Mouse (Mus musculus) adrenal gland, adult (tissue): ENCODE measurements around the gene Cox17.
A peak's percentile ranks its signal among the peaks of the same experiment; 100 is the strongest.
"Not testable (repeated sequence)": the region's sequence is repeated elsewhere in the genome, so short reads cannot be mapped to it uniquely, and the experiment has no call there.

Experiments used
- DNase-seq, 2 experiments: peaks; one replicate each; pipeline ENCODE4 v3.0.0; 2022 to 2023; ENCODE audit warnings: low spot score in 1 of 2; ENCODE audit not compliant: inconsistent age in 2 of 2

Gene Cox17

DNA sequence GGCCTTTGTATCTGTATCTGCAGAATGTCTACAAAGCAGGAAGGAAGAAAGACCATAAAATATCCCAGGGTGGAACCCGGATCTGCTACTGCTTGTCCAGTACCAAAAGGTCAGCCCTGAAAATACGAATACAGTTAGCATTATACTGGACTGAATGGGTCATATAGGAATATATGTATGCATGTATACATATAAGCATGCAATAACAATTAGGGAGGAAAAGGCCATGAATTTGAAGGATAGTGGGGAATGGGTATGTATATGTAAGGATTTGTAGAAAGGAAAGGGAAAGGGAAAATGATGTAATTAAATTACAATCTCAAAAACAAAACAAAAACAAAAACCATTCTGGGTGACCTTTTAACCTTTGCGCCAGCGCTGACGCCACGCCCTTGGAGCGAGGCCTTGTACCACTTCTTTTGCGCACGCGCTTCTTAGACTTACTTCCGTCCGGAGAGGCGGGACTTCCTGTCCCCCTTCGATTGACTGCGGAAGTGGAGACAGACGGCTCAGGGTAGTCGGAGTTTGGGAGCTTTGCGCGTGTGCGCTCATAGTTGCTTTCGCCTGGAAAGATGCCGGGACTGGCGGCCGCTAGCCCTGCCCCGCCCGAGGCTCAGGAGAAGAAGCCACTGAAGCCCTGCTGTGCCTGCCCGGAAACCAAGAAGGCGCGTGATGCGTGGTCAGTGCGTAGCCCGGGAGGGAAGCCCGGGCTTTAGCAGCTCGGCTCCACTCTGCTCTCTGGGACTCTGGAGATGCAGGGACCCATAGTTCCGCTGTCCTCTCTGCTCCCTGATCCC lies at the start of gene Cox17, which contains the start of gene Gm21987:
Gene Cox17, plus strand, starts transcription at position 463 of the 797 bp plus-strand sequence.
Gene Gm21987, plus strand, starts transcription at position 512 of the 797 bp plus-strand sequence.
- DNase-seq, result peak; percentile 94 to 98

DNA sequence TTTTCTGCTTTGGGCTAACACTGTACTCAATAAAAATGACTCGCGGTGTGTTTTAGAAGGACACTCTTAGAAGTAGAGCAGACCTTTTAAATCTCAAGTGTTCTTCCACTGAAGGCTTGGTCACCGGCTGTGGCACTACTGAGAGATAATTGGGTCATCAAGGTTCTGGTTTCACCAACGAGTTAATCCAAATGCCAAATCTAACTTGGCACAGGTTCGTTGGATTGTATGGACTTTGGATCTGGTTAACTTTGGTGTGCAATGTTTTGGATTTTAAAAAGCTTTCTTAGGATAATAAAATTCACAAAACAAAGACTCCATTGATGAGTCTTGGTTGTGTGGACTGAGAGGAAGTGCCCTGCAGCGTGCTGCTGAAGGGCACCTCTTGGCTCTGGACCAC lies 48.4 kb upstream of the Cox17 start:
- DNase-seq, result no peak

DNA sequence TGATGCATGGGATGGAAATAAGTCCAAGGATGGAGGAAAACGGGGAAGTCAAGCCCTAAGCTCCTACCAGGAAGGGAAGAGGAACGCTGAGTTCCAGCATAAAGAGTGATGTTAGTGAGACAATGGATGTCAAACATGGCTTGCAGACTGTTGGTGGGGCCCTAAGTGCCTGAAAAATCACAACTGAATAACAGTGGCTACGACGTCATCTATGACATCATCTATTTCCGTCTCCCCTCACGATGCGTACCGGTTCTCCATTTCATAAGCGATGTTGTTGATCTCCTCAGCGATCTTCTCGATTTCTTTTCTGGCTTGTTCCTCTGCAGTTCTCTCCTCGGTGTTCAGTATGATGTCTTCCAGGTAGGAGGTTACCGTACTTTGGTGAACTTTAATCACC lies 44.4 kb upstream of the Cox17 start:
- no peak for DNase-seq

DNA sequence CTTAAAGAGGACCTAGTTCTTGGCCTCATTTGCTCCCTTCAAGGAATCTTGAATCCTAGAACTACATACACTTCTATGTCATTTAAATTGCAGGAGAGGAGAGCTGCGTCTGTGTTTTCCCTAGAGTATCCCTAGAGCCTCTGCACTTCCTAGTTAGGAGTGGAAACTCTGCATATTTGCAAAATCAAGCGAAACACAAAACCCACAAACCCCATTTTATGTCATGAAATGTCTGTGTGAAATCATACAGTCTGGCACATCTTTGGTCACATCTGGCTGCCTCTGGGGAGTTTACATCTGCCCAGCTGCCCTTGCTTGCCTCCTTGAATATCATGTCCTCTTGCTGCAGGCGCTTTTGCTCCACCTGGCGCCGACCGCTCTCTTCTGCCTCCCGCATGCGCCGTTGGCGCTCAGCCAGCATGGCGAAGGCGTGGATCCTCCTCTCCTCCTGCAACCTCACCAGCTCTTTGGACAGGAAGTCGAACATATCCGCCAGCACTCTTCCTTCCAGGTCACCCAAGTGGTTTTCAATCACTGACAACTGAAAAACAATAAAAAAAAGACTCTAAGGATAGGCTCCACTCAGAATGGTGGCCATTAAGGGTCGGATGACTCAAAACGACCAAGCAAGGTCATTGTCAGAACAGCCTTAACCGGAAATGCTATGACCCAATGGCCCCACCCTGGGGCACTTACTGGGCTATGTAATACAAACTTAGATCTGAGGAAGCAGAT lies 42.2 kb upstream of the Cox17 start:
- DNase-seq, result peak; percentile 73 to 85

DNA sequence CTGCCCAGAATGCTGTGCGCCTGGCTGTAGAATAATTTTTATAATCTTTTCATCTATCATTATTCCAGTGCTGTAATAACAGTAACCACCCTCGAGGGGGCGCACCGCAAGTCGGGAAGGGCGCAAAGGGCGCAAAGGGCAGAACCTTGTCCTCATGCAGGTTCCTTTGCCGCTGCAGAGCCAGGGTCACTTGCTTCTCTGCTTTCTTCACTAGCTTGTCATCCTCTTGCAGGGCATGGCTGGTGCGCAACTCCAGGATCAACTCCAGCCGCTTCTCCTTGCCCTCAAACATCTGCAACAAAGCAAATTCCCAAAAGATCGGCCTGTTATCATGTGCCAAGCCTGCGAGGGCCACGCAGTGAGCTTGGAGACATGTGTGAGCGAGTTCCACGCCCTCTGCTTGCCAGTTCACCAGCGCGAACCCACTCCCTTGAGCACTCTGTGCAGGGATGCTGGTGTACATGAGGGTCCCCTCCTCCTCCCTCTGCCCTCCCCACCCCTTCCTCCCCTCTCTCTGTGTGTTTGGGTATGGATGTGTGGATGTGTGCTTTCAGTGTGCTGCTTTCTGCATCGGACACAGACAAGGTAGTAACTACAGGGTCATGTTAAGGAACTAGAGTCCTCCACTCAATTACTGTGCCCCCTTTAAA lies 40.1 kb upstream of the Cox17 start:
- DNase-seq, result peak in 1 of 2 experiments; percentile 46

DNA sequence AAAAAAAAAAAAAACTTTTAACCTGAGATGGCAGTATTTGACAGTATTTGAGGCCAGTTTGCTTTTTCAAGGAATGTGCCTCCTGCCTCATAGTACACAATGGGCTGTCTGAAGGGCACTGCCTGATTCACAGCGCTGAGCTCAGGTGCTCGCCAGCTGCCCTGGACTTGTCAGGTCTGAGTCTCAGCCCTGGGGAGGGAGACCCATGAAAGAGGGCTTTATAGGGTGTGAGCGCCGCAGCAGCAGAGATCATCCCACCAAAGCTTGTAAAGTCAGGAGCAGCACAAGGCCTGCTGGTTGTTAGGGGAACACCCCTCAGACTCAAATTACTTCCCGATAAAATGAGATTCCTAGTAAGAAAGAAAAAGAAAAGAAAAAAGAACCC lies 39.6 kb upstream of the Cox17 start:
- no peak for DNase-seq

DNA sequence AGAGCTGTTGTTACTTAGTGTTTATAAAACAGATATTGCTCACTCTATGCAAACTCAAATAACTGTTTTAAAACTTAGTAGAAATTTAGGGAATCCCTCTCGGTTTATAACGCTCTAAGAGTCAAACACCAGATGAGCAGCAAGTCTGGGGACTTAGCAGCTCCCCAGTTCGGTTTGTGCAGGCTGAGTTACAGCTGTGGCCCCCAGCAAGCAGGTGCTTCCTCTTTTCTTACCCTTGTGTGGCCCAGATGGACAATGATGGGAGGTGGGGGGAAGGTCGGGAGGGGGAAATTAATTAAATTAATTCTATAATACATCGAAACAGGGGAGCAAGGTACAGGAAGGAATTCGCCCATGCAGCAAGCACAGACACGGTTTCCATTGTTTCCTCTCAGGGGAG lies 39.1 kb upstream of the Cox17 start:
- DNase-seq, result no peak

DNA sequence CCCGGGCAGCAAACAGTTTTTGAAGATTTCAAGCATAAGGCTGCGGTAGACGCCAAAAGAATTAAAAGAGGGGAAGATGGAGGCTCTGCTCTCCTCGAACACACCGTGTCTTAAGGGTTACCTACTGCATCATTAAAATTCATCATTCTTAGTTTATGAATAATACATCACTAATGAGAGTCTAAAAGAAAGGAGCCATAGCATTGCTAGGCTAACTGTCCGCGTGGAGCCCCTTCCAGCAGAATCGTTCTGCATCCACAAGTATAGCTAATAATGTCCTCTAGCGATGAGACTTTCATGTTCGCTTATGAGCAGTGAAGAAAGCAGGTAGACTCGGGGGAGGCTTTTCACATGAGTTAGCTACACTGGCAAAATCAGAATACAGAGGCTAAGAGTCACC lies 38.6 kb upstream of the Cox17 start:
- no peak for DNase-seq

DNA sequence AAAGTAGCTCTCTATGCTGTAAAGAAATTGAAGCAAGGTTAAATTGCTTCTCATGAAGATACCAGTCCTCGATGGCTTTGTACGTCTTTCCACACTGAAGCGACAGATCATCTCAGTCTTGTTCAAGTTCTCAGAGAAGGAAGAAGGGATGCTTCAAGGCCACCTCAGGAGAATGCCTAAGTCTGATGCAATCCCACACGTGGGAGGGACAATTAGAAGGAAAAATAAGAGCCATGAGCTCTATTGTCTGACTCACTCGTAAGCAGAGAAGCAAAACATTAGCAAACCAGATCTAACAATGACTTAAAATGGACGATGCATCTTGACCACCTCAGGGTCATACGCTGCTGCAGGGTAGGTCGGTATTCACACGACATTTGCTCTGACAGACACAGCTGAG lies 28.3 kb upstream of the Cox17 start:
- no peak for DNase-seq

DNA sequence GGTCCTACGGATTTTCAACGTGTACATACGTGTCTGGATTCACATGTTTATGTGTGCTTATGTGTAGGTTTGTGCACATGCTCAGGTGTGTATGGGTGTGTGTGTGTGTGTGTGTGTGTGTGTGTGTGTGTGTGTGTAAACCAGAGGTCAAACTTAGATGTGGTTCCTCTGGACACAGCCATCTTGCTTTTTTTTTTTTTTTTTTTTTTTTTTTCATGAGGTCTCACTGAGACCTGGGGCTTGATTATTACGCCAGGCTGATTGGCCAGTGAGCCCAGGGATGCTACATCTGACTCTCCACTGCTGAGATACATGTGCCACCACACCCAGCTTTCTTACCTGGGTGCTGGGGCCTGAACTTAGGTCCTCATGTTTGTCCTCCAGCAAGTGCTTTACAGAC lies 27.7 kb upstream of the Cox17 start:
- DNase-seq, result no peak

DNA sequence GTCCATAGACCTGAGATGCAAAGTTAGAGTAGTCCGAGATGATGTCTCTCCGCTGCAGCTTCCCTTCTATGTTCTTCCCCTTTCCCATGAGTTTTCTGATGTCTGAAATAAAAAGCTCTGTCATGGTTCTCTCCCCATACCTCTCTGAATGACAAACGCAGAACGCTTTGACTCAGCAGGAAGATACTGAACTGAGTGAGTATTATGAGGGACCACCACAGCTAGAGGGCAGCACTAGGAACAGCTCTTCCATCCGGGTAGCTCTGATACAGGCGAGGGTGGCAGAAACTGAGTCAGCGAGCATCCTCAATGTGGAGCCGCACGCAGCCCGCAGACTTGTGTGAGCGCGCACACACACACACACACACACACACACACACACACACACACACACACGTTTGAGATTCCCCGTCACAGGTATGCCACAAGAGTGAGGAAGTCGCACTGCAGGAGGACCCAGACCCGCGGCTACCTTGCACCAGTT lies 25.3 kb upstream of the Cox17 start:
- DNase-seq, result peak; percentile 23 to 72

DNA sequence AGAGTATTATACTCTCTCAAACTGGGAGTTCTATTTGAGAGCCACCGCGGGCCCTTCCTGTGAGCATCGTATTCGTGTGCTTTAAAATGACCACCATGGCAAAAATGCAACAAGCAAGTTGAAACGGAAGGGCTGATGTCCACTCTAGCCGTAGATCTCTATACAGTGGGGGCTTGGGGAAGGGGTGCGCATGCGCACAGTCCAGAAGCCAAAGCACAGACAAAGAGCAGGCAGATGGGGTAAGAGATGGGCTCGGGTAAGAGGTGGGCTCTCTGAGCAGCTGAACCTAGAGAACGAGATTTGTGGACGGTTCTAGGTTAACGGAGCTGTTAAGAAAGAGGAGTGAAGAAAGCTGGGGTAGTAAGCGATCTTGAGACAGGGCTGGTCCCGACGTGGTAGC lies 22.5 kb upstream of the Cox17 start:
- no peak for DNase-seq

DNA sequence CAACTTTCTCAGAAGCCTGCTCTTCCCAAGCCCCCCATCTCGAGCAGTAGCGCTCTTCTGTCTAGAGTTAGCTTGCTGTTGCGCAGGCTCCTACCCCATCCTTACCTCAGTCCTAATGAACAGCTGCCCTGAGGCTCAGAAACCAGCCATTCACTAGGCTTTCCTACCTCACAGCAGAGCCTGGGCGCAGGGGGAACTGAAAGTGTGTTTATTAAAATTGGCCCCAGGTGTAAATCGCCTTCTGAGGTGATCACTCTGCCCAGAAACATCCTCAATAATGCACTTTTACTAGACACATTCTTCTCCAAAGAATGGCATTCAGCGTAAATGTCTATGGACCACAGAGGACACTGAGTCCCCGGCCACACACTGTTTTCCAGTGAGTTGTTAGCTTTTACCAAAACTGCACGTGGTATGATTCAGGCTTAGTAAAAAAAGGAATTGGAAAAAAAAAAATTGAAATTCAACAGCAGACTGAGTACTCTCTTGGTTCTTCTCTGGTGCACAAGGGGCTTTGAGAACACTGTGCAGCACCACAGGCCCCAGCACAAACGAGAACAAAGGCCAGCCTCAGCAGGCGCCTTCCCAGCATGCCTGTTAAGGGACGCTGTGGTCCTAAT lies 19.9 kb upstream of the Cox17 start:
- DNase-seq, result no peak

DNA sequence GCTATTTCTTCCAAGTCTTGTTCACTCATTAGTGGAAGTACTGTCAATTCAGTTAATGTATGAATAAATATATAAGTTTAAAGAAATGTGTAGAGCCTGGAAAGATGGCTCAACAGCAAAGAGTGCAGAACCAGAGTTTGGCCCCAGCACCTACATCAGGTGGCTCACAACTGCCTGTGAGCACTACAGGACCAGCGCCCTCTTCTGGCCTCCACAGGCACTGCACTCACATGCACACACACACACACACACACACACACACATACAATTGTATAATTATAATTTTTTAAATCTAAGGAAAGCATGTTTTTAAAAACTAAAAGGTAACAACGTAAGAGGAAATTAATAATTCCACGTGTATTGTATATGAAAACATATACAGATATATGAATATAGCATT lies 17.5 kb upstream of the Cox17 start:
- no peak for DNase-seq

DNA sequence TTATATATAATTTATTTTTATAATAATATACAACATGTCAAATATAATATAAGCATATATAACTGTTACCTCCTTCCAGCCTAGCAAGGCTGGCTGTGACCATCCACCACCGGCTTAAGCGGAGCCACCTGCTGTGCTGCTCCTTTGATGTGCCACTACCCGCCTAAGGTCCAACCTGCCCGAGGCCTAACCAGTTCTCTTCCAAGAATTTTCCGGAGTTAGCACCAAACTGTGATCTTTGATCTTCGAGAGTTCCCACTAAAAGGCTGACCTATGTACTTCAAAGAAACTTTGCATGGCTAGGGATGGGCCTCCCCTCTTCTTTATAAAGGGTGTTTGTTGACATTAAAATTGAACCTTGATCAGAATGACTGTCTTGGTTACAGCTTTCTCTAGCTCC lies 12.4 kb upstream of the Cox17 start:
- DNase-seq, result no peak

DNA sequence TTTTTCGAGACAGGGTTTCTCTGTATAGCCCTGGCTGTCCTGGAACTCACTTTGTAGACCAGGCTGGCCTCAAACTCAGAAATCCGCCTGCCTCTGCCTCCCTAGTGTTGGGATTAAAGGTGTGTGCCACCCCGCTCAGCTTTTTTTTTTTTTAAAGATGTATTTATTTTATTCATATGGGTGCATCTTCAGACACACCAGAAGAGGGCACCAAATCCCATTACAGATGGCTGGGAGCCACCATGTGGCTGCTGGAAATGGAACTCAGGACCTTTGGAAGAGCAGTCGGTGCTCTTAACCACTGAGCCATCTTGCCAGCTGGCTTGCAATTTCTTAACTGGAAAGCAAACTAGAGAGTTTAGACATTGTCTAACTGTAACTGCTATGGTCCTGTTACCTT lies 8.7 kb upstream of the Cox17 start:
- DNase-seq, result not testable (repeated sequence)

DNA sequence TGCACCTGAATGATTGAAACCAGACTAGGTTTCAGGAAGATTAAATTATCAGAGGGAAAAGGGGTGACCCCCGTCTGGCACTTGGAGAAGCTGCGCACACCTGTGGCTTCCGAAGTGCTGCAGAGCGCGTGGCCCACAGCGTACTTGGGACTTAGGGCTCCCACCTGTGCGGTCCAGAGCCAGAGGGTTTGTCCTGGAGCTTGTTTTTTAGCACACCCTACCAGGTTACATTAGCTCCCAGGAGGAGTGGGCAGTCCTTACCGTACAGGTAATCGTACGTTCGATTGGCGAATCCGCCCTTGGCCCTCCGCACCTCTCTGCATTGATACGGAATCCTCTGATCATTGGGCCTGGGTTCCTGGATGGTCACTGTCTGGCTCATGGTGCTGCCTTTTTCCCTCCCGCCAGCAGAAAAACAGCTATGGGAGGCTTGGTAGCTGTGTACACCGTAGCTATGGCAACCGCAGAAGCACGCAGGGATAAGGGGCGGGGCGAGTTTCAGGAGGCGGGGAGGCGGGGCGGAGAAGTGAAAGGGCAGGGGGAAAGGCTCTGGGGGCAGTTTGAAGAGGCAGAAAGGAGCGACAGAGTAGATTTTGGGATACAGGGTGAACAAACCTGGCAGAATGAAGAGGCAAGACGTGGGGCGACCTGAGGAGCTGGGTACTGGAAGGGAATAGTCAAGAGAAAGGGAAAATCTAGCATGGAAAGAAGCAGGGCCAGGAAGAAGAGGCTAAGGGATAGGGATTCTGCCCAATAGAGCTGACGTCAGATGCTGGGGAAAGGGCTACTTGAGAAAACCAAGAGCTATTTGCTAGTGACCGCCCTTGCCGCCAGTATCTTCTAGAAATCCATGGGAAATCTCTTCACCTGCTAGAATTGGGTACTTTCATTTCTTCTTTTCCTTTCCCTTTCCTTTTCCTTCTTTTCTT lies 5.1 kb upstream of the Cox17 start, which contains the start of gene Maats1:
Gene Maats1, minus strand, starts transcription at position 748 of the 929 bp plus-strand sequence.
- peak; percentile 78 to 93 for DNase-seq

DNA sequence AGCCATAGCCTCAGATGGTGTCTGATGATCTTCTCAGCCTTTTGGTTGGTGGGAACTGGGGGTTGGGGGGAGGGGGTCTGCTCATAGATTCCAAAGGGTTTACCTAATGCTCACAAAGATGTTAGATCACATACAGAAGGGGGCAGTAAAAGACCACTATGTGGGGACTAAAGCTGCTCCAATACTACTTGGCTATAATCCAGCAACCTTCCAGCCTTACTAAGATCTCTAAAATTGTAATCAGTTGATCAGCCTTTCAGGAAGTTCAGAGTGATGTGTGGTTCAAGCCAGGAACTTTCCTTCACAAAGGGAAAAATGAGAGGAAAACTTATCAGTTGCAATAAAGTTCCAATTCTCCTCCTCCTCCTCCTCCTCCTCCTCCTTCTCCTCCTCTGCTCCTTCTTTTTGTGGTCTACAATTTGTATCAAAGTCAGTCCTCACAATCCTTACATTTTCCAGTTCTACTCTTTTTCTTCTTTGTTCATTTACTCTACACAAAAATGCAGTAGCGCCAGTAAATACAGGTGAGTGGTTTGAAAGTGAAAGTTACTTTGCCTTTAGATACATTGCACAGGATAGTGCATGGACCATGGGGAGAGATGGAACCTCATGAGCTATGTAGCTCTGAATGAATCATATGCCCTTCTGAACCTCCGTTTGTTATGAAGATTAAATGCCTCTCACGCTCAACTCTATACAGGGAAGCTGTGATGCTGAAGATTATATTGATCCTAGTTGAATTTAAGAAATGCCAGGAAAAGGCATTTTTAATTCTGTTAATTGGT lies 1.7 kb upstream of the Cox17 start:
- DNase-seq, result peak in 1 of 2 experiments; percentile 70

DNA sequence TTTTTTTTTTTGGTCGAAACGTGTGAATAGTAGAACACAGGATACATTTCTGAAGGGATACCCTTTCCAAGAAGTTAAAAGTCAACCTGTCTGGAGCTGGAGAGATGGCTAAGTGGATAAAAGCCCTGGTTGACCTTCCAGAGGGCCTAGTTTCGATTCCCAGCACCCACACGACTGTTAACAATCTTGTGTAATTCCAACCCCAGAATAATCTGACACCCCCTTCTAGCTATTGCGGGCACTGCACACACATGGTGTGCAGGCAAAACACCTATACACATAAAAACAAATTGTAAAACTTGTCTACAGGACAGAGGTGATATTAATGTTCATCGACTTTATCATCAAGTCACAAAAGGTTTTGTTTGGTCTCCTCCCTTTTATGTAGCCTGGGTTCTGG lies 797 bp downstream of the Cox17 start:
- DNase-seq, result peak in 1 of 2 experiments; percentile 60
